9 mouse cellular contexts compared by ENCODE assay signal in genomic region chr6:119069145-119069544, GRCm38 (mm10).
"Had no signal": no experiment of that assay in that cellular context is flagged by ENCODE, and none has a peak within 500 bp of the region (broad histone marks: within the 10 kb centered on the region; RNA-seq: fewer than 3 reads in every experiment).

No protein-coding gene starts in this region.

- DNase-seq: liver, postnatal 0 days; lung, adult 2 months; lung, postnatal 14 days; lung, postnatal 36 days; midbrain, embryonic 14.5 days; right cerebral cortex, postnatal 14 days; thymus, adult 2 months; thymus, postnatal 25 days; thymus, postnatal 4 days had no signal
